Mouse (Mus musculus) erythroblast, embryonic 14.5 days (primary cell): ENCODE data around the gene Macc1. TPM values are rescaled to one million over a fixed set of nuclear protein-coding genes. Genes with fewer than 3 reads are reported as not detected.

ENCODE experiments used
- H3K27me3 ChIP-seq: 2 replicates; pipeline ENCODE4 v1.6.1; 2012; ENCODE audit warnings: inconsistent platforms; ENCODE audit not compliant: control insufficient read depth
- H3K36me3 ChIP-seq: 2 replicates; pipeline ENCODE4 v1.6.1; 2012; ENCODE audit warnings: mild to moderate bottlenecking, inconsistent platforms; ENCODE audit not compliant: control insufficient read depth
- H3K4me1 ChIP-seq: 2 replicates; pipeline ENCODE4 v1.6.1; 2012; ENCODE audit warnings: inconsistent platforms; ENCODE audit not compliant: control insufficient read depth
- H3K4me3 ChIP-seq: replicated peaks from 2 replicates; pipeline ENCODE3; 2012; ENCODE audit warnings: moderate library complexity, mild to moderate bottlenecking, inconsistent platforms
- H3K9me3 ChIP-seq: 2 replicates; pipeline ENCODE4 v1.6.1; 2012; ENCODE audit warnings: low read length, inconsistent platforms, mixed read lengths; ENCODE audit not compliant: control insufficient read depth
- GATA1 ChIP-seq: IDR thresholded peaks from 2 replicates; pipeline ENCODE4 v1.6.1; 2012; ENCODE audit warnings: low read length, inconsistent platforms, mixed read lengths
- TAL1 ChIP-seq: IDR thresholded peaks from 3 replicates; pipeline ENCODE4 v1.6.1; 2012; ENCODE audit warnings: low read length, inconsistent platforms, mixed read lengths
- polyA plus RNA-seq: library from polyadenylated mRNA; stranded (reverse); fragments of >175 nt; gene quantifications from 2 replicates; pipeline ENCODE4 v1.2.3, GENCODE M21; 2012

Macc1 gene
- polyA plus RNA-seq = 0.01 TPM in 1 of 2 replicates, not detected in the other

- Histone ChIP-seq H3K4me3 (no peak within 1 kb of the TSS), H3K4me1 (no peaks in the 10 kb centered on the region), H3K27me3 (no peaks in the 10 kb centered on the region), H3K36me3 (no peaks in the 10 kb centered on the region), H3K9me3 (no peaks in the 10 kb centered on the region)
- no peak for TF ChIP-seq GATA1
- TF ChIP-seq TAL1 = no peak
Measured at GRCm38 (mm10) chr12:119313970-119314369, at the start of gene Macc1. Macc1 (plus strand) TSS chr12:119314270.

GRCm38 (mm10) chr12:119264506-119264905 lies 49.6 kb upstream of the Macc1 start:
- Histone ChIP-seq H3K4me1 (no peaks in the 10 kb centered on the region), H3K27me3 (no peaks in the 10 kb centered on the region), H3K4me3 (no peak overlapping the region), H3K36me3 (no peaks in the 10 kb centered on the region; the same call in 1 of the 2 replicates), H3K9me3 (no peaks in the 10 kb centered on the region)
- TF ChIP-seq GATA1 (no peak), TAL1 (no peak)

DNA sequence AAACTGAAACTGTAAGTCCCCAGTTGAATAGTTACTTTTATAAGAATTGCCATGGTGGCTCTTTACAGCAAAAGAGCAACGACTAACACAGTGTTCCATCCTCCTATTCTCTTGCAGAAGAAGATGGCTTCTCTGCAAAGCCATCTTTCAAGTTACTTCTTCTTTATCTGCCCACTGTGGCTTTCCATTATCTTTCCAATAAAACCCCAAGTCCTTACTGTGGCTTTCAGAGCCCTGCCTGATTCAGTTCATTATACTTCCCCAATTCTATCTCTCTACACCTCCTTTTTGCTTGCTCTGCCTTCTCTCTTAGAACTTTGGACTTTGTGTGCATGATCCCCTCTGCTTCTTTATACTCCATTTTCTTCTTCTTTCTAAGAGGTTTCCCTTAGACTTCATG lies 45.3 kb upstream of the Macc1 start:
- H3K36me3 ChIP-seq = no peaks in the 10 kb centered on the region
- H3K9me3 ChIP-seq = no peaks in the 10 kb centered on the region
- H3K4me3 ChIP-seq = no peak overlapping the region
- H3K4me1 ChIP-seq = no peaks in the 10 kb centered on the region
- TF ChIP-seq TAL1 = no peak
- TF ChIP-seq GATA1 = no peak
- no peaks in the 10 kb centered on the region for H3K27me3 ChIP-seq

DNA sequence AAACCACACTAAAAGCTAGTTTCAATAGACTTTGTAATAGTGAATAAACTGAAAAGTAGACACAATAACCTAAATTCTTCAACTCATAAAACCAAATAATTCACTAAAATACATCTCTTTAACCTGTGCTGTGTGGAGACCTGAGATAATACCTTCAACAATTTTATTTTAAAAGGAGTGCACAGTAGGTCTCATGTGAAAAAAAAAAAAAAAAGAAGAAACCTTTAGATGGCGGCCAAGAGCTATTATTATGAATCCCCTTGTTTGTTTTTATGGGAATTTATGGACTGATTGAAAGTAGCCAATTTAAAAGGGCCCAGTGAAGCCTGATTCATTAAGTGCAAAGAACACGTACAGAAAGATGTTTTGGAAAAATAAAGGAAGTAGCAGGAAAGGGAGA lies 44.0 kb upstream of the Macc1 start:
- H3K27me3 ChIP-seq = no peaks in the 10 kb centered on the region
- no peaks in the 10 kb centered on the region for H3K4me1 ChIP-seq
- no peaks in the 10 kb centered on the region for H3K9me3 ChIP-seq
- no peak for TF ChIP-seq TAL1
- no peak for TF ChIP-seq GATA1
- no peak overlapping the region for H3K4me3 ChIP-seq
- H3K36me3 ChIP-seq = no peaks in the 10 kb centered on the region

DNA sequence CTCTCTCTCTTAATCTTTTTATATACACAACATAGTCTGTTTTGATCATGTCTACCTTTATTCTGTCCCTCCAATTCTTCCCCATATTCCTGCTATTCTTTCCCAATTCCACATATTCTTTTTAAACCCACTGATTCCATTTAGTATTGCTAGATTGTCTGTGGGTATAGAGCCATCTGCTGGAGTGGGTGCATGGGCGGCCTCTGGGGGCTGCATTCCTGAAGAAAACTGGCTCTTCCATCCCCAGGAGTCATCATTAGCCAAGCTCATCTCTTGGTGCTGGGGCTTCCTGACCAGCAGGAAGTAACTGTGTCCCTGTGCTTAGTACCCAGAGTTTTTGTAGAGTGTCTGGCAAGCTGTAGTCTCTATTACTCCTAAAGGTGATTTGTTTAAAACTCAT lies 42.1 kb upstream of the Macc1 start:
- no peak overlapping the region for H3K4me3 ChIP-seq
- no peaks in the 10 kb centered on the region for H3K27me3 ChIP-seq
- no peaks in the 10 kb centered on the region for H3K36me3 ChIP-seq
- TF ChIP-seq TAL1 (no peak), GATA1 (no peak)
- H3K4me1 ChIP-seq = no peaks in the 10 kb centered on the region
- no peaks in the 10 kb centered on the region for H3K9me3 ChIP-seq

GRCm38 (mm10) chr12:119273605-119274004 lies 40.5 kb upstream of the Macc1 start:
- Histone ChIP-seq H3K9me3 (no peaks in the 10 kb centered on the region), H3K4me3 (no peak overlapping the region), H3K27me3 (no peaks in the 10 kb centered on the region), H3K4me1 (no peaks in the 10 kb centered on the region), H3K36me3 (no peaks in the 10 kb centered on the region)
- TF ChIP-seq TAL1 = no peak
- TF ChIP-seq GATA1 = no peak

- Histone ChIP-seq H3K9me3 (peaks cover 8% of the 10 kb centered on the region), H3K4me3 (no peak overlapping the region), H3K4me1 (no peaks in the 10 kb centered on the region), H3K27me3 (no peaks in the 10 kb centered on the region), H3K36me3 (no peaks in the 10 kb centered on the region)
- TF ChIP-seq TAL1 (no peak), GATA1 (no peak)
Measured at GRCm38 (mm10) chr12:119276282-119276681, 37.8 kb upstream of the Macc1 start.

GRCm38 (mm10) chr12:119291618-119292017 lies 22.5 kb upstream of the Macc1 start:
- Histone ChIP-seq H3K36me3 (no peaks in the 10 kb centered on the region), H3K27me3 (no peaks in the 10 kb centered on the region), H3K4me1 (no peaks in the 10 kb centered on the region), H3K4me3 (no peak overlapping the region), H3K9me3 (no peaks in the 10 kb centered on the region)
- TF ChIP-seq TAL1 (no peak), GATA1 (no peak)

- H3K4me3 ChIP-seq = no peak overlapping the region
- H3K9me3 ChIP-seq = no peaks in the 10 kb centered on the region
- H3K36me3 ChIP-seq = no peaks in the 10 kb centered on the region
- TF ChIP-seq GATA1 (no peak), TAL1 (no peak)
- no peaks in the 10 kb centered on the region for H3K27me3 ChIP-seq
- H3K4me1 ChIP-seq = no peaks in the 10 kb centered on the region
Measured at GRCm38 (mm10) chr12:119303618-119304017, 10.5 kb upstream of the Macc1 start.

DNA sequence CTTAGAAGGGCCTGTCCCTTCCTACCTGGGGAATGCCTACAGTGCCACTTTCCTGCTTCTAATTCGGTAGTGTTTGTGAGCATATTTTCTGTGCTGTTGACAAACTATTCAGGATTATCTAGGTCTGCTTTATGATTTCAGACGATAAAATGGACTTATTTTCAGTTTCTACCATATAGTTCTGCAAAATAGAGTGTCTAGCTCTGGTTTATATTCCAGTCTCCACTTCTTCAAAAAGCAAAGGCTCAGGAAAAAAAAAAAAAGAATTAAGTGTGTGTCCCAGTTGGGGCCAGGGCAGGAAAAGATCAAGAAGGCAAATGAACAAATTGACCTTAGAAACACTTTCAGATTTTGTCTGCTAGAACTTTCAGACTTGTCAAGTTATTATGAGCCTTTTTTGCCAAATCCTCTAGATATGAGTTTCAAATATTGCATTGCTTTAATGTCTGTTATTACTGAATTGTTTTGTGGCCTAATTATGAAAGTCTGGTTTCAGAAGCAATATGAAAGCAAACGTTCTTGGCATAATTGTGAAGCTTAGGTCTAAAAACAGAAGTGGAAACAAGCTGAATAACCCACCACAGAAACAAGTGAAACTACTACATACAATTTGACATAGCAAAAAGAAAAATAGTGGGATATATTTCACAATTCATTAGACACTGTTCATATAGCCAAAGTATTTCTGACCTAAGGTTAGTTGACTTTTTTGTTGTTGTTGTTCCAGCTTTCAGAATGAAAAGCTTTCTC lies 881 bp upstream of the Macc1 start:
- Histone ChIP-seq H3K36me3 (no peaks in the 10 kb centered on the region), H3K9me3 (no peaks in the 10 kb centered on the region), H3K4me1 (no peaks in the 10 kb centered on the region), H3K27me3 (no peaks in the 10 kb centered on the region), H3K4me3 (no peak overlapping the region)
- TF ChIP-seq TAL1 (no peak), GATA1 (no peak)
